Mouse (Mus musculus) activated CD4-positive, CD25-positive, alpha-beta regulatory T cell, adult 4 months (primary cell): ENCODE measurements around the gene Tfip11. TPM values are rescaled to one million over a fixed set of nuclear protein-coding genes. Genes with fewer than 3 reads are reported as not detected.
A peak's percentile ranks its signal among the peaks of the same experiment; 100 is the strongest.

Experiments
- ATAC-seq: one replicate; pipeline ENCODE4 v1.8.0; 2017
- polyA plus RNA-seq, 2 experiments: library from polyadenylated mRNA; unstranded; fragments of 100-300 nt; shearing (Covaris generic); gene quantifications; one replicate each; pipeline ENCODE4 v1.2.1; 2017

The Tfip11 gene
- polyA plus RNA-seq, 2 experiments from 2014 or later: 11.8 to 18.4 TPM

GRCm38 (mm10) chr5:112367338-112367737 lies 41.2 kb downstream of the Tfip11 start:
- no peak for ATAC-seq

- ATAC-seq: no peak
Measured at GRCm38 (mm10) chr5:112367929-112368328, 41.8 kb downstream of the Tfip11 start.

- no peak for ATAC-seq
Measured at GRCm38 (mm10) chr5:112368666-112369065, 42.5 kb downstream of the Tfip11 start.

- ATAC-seq: no peak
Measured at GRCm38 (mm10) chr5:112369326-112369725, 43.2 kb downstream of the Tfip11 start.

- no peak for ATAC-seq
Measured at GRCm38 (mm10) chr5:112370236-112370813, 44.2 kb downstream of the Tfip11 start.

GRCm38 (mm10) chr5:112371933-112372332 lies 45.8 kb downstream of the Tfip11 start:
- no peak for ATAC-seq

GRCm38 (mm10) chr5:112376111-112376510 lies 50.0 kb downstream of the Tfip11 start:
- no peak for ATAC-seq

- ATAC-seq: peak; percentile 72
Measured at GRCm38 (mm10) chr5:112377380-112377779, 51.2 kb downstream of the Tfip11 start.

GRCm38 (mm10) chr5:112378716-112379115 lies 52.6 kb downstream of the Tfip11 start:
- ATAC-seq: no peak

- no peak for ATAC-seq
Measured at GRCm38 (mm10) chr5:112381154-112381553, 55.0 kb downstream of the Tfip11 start.

GRCm38 (mm10) chr5:112382042-112382441 lies 55.9 kb downstream of the Tfip11 start:
- ATAC-seq: no peak

GRCm38 (mm10) chr5:112382641-112383330 lies 56.6 kb downstream of the Tfip11 start:
- no peak for ATAC-seq

- peak; percentile 69 for ATAC-seq
Measured at GRCm38 (mm10) chr5:112384805-112385472, 58.8 kb downstream of the Tfip11 start.

- no peak for ATAC-seq
Measured at GRCm38 (mm10) chr5:112385973-112386372, 59.8 kb downstream of the Tfip11 start.

Other genes with a start within 250 kb of the Tfip11 start
- gene Cryba4, start 73.8 kb upstream of the Tfip11 start, polyA plus RNA-seq: not detected
- gene Crybb1, start 70.5 kb upstream of the Tfip11 start, polyA plus RNA-seq: not detected
- 10 to 100 TPM; 75.0 to 86.1 TPM for gene Tpst2, start 49.7 kb upstream of the Tfip11 start, polyA plus RNA-seq
- gene Srrd, start 16.7 kb downstream of the Tfip11 start, polyA plus RNA-seq: 1 to 10 TPM; 1.5 to 2.7 TPM
- 10 to 100 TPM; 15.2 to 18.3 TPM for gene Hps4, start 16.7 kb downstream of the Tfip11 start, polyA plus RNA-seq
- gene Gm6583, start 29.7 kb downstream of the Tfip11 start, polyA plus RNA-seq: not detected
- gene Asphd2, start 68.5 kb downstream of the Tfip11 start, polyA plus RNA-seq: not detected
- not detected for gene Gm6588, start 123.1 kb downstream of the Tfip11 start, polyA plus RNA-seq